Mouse (Mus musculus) kidney, postnatal 25 days (tissue): ENCODE data around the gene Rbms3.

Experiments used
- DNase-seq, 2 experiments: peaks; one replicate each; pipeline ENCODE4 v3.0.0; 2021; ENCODE audit warnings: mixed read lengths in 2 of 2

Rbms3 gene

DNA sequence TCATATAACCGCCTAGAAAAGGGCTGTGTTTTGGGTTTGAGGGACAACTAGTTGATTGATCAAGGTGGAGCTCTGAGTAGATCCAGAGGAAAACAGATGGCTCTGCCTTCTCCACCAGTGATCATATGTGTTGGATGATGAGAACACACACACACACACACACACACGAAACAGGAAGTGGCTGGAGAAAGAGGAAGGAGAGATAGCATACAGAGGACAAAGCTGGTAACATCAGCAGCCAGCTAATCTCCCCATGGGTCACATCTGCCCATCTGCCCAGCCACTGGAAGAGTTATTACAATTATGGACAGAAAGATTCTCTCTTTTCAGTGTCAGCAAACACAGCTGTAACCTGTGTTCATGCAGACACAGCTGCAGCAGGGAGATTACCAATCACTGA lies 816.3 kb downstream of the Rbms3 start:
- DNase-seq: no peak

DNA sequence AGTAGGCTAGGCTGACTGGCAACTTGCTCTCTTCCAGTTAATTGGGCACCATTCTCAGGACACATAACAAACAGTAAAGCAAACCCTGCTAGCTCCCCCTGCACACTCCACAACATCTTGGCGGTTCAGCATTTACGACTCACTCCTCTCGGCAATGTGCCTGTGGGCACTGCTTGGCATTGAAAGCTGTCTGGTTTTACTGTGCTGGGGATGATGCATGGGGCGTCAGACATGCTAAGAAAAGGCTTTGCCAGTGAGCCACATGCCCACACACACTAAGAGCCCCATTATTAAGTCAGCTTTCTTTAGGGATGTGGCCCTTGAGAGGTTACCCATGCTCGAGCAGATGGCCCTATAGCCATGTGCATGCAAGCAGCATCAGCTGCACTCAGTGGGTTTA lies 820.5 kb downstream of the Rbms3 start:
- DNase-seq: no peak

DNA sequence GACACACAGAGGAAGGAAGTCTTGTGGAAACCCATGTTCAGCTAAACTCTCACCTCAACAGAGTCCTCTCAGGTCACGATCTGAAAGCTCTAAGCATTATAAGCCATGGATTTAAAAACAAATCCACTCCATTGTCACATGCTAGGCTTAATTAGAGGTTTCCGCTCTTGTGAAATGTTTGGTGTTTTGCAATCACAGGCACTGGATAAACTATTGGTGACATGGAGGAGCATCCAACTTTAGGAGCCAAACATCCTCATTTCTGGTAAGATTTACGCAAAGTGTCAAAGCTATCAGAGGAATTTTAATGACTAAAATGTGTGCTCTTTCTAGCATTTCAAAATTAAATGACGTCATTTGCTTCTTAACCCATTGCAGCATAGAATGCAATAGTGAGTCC lies 821.3 kb downstream of the Rbms3 start:
- DNase-seq: peak in 1 of 2 experiments; percentile 30

DNA sequence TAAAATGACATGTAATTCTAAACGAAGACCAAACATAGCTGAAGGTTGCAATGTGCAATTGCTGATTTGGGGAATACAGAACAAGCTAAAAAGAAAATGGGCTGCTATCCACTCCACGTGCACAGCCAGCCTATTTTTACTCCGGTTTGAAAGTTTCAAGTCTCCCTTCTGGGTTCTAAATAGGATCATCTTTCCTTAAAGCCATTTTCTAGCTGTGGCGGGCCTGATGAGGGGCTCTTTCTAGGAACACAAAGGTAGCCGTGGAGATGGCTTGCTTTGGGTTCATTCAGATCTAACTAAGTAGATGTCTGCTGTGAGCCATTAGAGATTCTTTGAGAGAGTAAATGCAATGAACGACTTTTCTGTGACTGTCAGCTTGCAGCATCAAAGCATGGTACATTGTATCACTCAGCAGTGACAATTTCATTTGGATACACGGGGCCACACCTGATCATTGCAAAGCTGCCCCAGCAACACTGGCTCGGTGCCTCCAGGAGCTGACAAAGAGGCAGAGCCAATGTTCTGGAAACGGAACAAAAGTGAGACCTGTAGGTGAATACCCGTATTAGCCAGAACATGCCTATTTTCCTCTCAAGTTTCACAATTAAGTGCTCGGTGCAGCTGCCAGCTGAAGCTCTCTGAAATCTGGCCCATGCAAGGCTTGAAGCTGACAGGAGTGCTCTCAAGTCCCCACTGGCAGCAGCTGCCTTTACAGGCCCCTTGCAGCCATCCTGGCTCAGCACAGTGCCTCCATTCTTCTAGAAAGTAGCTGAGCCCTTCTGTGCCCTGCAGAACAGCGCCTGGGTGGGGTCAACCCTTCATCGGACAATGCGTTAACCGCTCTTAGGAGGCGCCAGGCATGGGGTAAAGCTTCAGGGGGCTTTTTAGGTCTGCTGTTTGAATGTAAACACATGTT lies 822.3 kb downstream of the Rbms3 start:
- peak in 1 of 2 experiments; percentile 3 for DNase-seq

DNA sequence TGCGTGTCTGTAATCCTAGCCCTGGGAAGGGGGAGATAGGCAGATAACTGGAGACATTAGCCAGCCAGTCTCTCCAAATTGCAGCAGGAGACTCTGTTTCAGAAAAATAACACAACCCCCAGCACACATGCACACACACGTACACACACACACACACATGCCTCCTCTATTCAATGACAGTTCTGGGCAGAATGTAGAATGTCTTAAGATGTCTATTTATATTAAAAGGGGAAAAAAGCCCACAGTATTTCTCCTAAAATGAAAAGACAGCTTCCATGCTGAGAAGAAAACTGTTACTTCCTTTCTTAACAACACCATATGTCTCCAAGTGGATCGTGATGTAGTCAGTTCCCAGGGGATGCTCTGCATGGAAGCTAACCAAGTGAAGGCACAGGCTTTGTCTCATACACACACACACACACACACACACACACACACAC lies 826.4 kb downstream of the Rbms3 start:
- no peak for DNase-seq

DNA sequence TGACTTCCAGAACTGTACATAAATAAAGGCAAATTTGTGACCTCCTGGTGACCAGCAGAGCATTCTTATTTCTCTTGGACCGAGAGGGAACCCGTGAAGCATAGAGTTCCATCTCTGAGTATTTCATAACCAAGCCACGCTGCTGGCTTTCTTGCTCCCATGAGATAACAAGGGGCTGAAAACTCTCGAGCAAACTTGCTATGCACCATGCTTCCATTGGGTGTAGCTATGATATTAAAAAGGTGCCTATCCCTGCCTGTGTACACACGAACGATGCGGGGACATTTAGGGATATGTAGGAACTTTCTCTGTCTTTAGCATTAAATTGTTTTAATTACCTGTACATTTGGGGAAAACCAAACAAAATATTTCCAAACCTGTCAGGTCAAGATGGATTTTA lies 827.1 kb downstream of the Rbms3 start:
- DNase-seq: peak in 1 of 2 experiments; percentile 8

DNA sequence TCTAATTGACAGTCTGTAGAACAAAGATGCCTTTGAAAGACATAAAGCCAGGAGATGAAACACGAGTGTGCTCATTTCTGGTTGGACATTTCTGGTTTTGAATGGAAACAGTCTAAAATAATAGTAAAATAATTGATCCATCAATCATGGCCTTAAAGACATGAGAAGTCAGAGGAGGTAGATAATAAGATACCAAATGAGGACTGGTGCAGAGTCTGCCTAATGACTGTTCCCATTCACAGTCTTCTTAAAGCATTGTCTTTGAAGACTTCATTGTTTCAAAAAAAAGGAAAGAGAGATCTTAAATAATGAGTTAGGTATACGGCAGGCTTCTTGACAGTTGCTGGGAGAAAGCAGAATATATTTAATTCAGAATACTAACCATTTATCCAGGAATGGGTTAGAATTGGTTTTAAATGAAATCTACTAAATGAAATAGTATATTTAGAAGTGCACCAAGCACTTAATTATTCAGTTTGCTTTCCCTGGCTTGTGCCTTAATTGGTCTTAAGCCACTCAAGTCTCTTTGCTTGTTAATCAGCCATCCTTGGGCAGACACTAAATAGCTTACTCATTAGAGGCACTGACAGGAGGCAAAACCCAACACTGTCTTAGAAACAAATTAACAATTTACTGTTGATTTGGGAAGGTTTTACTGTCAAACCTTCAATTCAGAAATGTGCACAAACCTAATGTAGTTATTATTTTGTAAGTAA lies 834.3 kb downstream of the Rbms3 start:
- no peak for DNase-seq

DNA sequence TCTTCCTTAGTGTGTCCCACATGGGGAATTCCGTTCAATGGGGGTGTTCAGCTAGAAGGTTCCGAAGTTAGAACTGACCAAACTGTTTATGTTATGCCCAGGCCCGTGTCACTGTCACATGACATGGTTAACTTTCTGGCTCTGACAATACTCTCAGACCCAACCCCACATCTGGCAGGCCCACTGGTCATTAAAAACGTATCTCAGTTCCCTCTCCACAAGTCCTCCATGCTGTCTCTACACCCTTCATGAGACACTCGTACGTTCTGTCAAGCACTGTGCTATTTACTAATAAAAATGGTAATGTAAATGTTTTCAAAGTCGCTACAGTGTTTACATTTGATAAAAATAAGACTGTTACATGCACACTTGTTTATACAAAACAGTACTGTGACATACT lies 837.9 kb downstream of the Rbms3 start:
- DNase-seq: no peak

DNA sequence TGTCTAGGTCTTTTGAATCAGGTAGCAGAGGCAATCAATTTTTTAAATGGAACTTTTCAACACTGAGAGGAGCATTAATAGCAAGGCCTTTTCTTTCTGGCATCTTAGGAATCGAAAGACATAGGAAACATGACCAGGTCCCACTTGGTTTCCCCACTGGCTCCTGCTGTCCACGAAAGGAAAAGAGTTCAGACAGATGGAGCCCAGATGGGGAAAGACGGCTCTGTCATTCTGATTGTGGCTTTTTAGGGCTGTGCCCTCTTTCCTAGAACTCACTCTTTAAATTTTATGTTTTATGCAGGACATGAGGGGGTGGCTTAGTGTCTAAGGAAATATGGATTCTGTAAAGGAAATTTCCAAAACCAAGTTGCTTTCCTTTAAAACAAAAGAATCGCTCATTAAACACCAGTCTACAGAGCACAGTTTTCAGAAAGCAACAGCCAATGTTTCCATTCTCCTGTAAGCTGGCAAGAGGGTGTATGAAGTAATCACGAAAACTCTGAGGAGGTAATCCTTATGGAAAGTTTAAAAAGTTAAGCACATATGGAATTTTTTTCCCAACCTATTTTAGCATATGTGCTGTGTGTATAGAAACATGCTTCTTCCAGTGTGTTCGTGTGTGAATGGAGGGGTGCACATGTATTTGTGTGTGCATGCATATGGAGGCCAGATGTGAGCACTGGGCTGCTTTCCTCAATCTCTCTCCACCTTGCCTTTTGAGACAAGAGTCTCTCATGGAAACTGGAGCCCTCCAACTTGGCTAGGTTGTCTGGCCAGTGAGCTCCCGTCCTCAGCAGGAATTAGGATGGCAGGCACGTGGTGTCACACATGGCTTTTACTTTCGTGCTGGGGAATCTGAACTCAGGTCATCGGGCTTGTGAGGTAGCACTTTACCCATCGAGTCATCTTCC lies 843.3 kb downstream of the Rbms3 start:
- DNase-seq: no peak

DNA sequence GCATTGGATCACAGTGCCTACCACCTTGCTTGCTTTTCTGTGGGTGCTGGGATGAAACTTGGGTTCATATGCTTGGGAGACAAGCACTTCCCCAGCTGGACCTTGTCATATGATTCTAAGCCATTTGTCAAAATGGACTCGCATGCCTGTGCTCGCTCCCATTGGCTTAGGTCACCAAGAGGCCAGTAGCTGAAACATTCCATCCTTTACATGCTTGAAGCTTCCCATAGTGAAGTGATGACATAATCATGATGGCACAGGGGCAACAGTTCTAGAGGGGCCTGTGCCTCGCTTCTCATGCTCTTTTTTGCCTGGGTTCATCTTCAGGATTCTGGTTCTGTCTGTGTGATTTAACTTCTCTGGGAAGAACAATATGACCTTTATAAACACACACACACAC lies 857.9 kb downstream of the Rbms3 start:
- DNase-seq: no peak

DNA sequence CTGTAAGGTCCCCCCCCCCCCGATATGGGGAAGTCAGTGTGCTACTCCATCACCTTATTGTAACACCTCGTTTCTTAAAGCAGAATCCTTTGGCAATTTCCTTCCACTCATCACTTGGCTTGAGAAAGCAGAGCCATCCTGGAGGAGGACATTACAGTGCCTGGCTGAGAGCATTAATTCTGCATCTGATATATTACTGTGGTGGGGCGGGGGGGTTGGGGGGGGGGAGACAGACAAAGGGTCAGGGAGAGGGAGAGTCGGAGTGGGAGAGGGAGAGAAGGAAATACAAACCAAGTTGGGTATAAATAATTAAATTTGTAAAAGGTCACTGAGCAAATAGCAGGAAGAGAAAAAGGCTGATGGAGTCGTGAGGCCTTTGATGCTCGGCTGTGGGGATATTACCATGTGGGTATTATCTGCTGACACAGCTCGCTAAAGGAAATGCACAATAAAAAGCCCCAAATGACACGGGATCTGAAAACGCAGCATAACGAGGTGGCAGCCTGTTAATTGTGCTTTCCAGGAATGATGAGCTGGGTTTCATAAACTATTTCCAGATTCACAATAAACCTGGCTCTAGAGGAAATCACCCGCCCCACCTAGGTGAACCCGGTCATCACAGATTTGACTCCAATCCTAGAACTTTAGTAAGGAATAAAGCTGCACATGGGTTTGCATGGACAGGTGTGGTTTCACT lies 860.2 kb downstream of the Rbms3 start:
- DNase-seq: no peak

DNA sequence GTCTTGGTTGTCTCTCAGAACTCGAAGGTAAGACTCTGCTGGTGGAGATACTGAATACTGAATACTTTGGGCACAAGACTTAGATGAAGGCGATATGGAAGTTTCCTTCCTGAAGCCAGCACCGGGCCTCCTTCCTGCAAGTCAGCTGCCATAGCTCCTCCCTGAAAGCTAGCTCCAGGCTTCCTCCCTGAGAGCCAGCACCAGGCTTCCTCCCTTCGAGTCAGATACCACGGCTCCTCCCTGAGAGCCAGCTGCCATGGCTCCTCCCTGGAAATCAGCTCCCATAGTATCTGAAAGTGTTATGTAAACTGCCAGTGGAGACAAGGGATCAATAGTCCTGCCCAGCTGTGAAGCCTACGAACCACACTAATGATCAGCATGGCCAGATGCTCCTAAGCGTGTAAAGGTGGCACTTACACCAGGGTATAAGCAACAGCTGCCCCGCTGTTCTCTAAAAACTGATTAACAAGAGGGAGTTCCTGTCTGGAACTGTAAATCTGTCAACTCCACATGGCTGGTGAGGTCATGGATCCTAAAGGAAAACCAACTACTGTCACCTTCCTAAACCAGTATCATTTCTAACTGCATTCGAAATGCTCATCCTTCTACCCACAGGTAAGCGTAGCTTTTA lies 867.2 kb downstream of the Rbms3 start:
- peak; percentile 22 to 55 for DNase-seq

DNA sequence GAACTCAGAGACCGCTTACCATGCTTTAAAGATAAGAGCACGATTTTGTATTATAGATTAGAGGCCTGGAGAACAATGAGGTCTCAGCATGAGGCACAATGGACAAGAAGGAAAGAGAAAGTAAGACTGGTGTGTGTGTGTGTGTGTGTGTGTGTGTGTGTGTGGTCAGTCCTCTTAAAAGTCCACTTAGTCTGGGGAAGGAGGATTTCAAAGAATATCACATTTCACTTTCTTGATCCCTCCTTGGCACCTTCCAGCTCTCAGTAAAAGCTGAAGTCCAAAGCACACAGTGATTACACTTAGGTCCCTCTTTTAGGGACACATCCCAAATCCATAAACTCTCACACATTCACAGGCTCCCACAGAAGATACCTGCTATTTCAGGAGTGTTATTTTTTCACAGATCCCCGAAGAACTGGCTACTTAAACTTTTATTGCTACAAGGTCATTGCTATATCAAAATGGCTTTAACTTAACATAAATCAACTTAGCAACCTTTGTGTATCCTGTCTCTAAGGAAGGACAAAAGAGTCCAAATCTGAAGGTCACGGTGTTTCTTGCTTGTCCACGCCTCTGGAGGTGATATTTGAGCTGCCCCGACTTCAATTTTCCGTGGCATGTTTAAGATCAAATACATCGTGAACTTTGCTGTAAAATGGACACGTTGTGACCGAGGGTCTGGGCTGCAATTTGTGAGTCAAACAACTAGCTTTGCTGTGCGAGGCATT lies 880.7 kb downstream of the Rbms3 start:
- no peak for DNase-seq

DNA sequence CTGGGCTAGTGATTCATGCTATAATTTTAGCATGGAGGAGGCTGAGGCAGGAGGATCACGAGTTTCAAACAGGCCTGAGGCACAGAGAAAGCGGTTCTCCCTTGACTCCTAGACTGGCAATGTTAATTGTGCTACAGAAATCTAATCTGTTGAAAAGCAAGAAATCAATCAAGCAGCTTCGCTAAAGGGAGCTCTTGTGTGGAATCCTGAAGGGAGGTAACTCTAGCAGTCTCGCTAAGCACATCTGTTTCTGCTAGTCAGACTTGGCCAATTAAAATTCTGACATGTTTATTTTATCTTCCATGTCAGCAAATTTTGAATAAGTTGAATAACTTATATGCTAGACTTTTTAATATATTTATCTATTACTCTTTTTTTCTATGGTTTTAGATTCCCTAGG lies 881.4 kb downstream of the Rbms3 start:
- DNase-seq: no peak

DNA sequence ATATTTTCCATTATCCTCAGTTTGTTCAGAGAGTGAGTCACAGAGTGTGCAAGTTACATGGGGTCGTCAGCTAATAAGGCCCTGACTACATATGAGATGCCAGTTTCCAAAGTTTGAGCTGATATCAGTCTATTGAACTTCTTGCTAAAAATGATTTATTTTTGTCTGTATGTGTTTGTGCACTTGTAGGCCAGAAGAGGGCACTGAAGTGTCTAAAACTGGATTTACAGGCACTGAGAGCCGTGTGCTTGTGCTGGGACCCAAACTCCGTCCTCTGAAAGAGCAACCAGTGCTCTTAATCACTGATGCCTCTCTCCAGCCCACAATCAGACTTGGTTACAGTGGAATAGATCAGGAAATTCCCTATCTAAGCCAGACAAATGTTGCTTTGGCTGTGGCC lies 882.8 kb downstream of the Rbms3 start:
- no peak for DNase-seq

DNA sequence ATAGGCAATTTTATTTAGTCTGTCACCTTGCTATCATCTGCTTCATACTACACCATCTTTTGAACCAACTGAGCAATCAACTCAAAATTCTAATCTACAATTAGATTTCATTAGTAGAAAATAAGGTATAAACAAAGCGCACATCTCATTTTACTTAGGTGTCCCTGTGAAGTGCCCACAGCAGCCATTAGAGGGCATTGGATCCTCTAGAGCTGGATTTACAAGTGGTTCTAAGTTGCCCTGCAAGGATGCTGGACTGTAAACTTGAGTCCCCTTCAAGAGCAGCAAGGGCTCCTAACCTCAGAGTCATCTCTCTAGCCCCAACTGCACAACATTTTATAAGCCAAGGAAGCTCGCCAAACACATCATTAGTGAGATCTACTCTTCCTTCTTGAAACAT lies 891.9 kb downstream of the Rbms3 start:
- DNase-seq: no peak

DNA sequence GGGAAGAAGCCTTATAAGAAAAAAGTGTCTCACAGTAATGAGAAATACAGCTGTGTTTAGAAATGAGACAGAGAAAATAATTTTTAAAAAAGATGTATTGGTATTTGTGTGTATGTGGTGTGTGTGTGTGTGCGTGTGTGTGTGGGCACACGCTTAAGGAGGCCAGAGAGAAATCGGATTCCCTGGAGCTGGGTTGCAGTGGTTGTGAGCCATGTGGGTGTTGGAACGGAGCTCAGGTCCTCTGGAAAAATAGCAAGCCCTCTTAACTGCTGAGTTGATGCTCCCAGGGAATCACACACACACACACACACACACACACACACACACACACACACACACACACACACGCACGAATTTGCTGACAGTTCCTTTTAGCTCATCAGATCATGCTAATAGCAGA lies 900.5 kb downstream of the Rbms3 start:
- DNase-seq: no peak

DNA sequence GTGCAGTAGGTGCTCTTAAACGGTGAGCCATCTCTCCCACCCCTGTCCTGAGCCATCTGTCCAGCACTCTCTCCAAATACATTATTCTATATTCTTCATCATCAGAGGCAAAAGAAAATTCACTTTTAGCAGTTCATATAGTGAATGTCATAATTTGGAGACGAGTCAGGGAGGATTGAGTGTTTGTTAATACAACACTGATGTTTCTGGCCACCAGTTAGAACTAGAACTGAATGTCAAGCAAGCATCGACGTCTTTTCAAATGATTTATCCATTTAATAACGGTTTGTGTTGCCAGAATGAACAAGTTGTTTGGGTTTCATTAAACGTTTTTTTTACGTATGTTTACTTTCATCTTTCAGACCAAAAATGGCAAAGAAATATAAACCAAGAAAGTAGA lies 901.1 kb downstream of the Rbms3 start:
- DNase-seq: no peak

DNA sequence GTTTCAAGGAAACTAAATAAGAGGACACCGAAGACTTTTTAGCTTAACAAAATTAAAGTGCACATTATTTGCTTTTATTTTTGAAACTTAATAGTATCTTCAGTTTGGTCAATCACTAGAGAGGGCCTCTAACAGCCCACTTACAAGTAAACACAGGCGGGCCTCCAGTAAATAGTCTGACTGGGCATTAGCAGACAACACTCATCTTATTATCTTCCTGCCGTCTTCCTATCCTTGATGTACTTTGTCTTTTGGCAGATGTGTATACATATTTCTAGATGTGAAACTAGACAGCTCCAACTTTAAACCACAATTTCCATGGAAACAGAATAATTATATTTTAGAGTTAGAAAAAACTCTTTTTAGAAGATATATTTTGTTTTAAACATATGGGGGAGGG lies 901.6 kb downstream of the Rbms3 start:
- DNase-seq: no peak

DNA sequence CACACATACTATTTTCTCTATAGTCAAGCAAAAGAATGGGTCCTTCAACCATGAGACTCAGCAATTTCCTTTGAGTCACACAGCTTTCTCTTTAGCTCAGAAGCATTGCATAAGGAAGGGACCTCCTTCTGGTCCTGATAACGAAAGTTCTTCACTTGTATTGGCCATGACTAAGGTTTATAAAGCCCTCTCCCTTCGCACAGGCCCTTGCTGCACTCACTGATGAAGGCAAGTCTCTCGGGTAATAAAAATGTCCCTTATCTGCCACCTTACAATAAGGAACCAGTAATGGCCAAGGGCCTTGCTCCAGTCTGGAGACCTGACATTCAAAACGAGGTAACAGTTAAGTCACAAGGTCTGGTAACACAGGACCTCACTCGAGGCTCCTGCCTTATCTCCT lies 905.1 kb downstream of the Rbms3 start:
- DNase-seq: no peak

DNA sequence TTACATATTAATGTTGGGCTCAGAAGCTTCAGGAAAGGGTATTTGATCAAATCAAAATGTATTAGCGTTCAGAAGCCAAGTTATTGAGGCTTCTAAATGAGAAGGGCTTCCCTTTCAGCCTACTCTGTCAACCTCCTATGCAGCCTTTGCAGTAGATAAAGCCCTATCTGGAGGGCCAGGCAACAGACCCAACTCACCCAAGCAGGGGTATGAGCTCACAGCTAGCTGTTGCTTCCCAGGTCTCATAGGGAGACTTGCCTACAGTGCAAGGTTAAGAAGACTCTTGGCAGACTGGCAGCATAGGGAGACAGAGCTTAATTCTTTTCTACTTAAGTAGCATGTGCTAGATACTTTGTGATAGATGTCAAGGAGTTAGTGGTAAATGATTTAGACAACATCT lies 926.6 kb downstream of the Rbms3 start:
- no peak for DNase-seq
